Mouse (Mus musculus) intestine, embryonic 16.5 days (tissue): Measurements from ENCODE around the gene Plekha6. TPM values are rescaled to one million over a fixed set of nuclear protein-coding genes. Genes with fewer than 3 reads are reported as not detected.

Source experiments
- ATAC-seq: fragments of 200-750 bp; cut with Nextera tagmentation; 2 replicates; pipeline ENCODE4 v1.8.0; 2017; ENCODE audit warnings: moderate TSS enrichment, moderate library complexity
- H3K27ac ChIP-seq: fragments of 300-500 bp; sonication (generic); 2 replicates; pipeline ENCODE4 v1.5.1; 2014; ENCODE audit warnings: mild to moderate bottlenecking, low read length
- H3K27me3 ChIP-seq: fragments of 300-500 bp; sonication (generic); replicated peaks from 2 replicates; pipeline ENCODE4 v1.6.1; 2014; ENCODE audit warnings: low read length, control low read depth, mixed read lengths; ENCODE audit not compliant: control insufficient read depth, insufficient read depth
- H3K36me3 ChIP-seq: fragments of 300-500 bp; sonication (generic); 2 replicates; pipeline ENCODE4 v1.6.1; 2014; ENCODE audit warnings: low read length, control low read depth; ENCODE audit not compliant: control insufficient read depth, insufficient read depth
- H3K4me1 ChIP-seq: fragments of 300-500 bp; sonication (generic); 2 replicates; pipeline ENCODE4 v1.6.1; 2014; ENCODE audit warnings: low read length, control low read depth, mixed read lengths; ENCODE audit not compliant: control insufficient read depth, insufficient read depth
- H3K4me2 ChIP-seq: fragments of 300-500 bp; sonication (generic); 2 replicates; pipeline ENCODE4 v1.6.1; 2014; ENCODE audit warnings: low read depth, low read length, control low read depth
- H3K4me3 ChIP-seq: fragments of 300-500 bp; sonication (generic); 2 replicates; pipeline ENCODE4 v1.5.1; 2014; ENCODE audit warnings: mild to moderate bottlenecking, low read length
- H3K9ac ChIP-seq: fragments of 300-500 bp; sonication (generic); 2 replicates; pipeline ENCODE4 v1.6.1; 2014; ENCODE audit warnings: low read depth, low read length
- H3K9me3 ChIP-seq: fragments of 300-500 bp; sonication (generic); 2 replicates; pipeline ENCODE4 v1.6.1; 2016; ENCODE audit warnings: low read length, control low read depth; ENCODE audit not compliant: control insufficient read depth
- WGBS: fragments of 180-500 bp; shearing (Covaris S2); extraction: QIAGEN DNeasy Blood & Tissue Kit; methylation state at CpG from one replicate; pipeline ENCODE4 v1.1.7; 2014; 5-methylcytosine and 5-hydroxymethylcytosine counted together
- polyA plus RNA-seq: library from polyadenylated mRNA; unstranded; fragments of >200 nt; fragmentation: Nextera tagmentation; extraction: Ambion mirVana; gene quantifications from 2 replicates; pipeline ENCODE4 v1.2.1, GENCODE M21; 2015

Plekha6 gene
- polyA plus RNA-seq, result 10.6 and 11.0 TPM in 2 replicates

- Histone ChIP-seq H3K9ac (peak within 1 kb of the TSS; percentile 78), H3K4me3 (peak within 1 kb of the TSS; percentile 67), H3K4me2 (peak within 1 kb of the TSS; percentile 93), H3K27me3 (peaks cover 15% of the 10 kb centered on the region; the same call in 1 of the 2 replicates), H3K9me3 (no peaks in the 10 kb centered on the region), H3K36me3 (no peaks in the 10 kb centered on the region), H3K27ac (peak within 1 kb of the TSS; percentile 89), H3K4me1 (peaks cover 20% of the 10 kb centered on the region)
- ATAC-seq, result peak; percentile 45
- WGBS, result under 1% methylated on average over 68 of the region's 68 CpGs
Measured at GRCm38 (mm10) chr1:133163820-133164431, at the start of gene Plekha6. TSS of gene Plekha6 (plus strand) at chr1:133164210.

- H3K27ac ChIP-seq, result no peak overlapping the region
- H3K27me3 ChIP-seq, result no peaks in the 10 kb centered on the region
- 89% methylated on average over 4 of the region's 4 CpGs for WGBS
- no peaks in the 10 kb centered on the region for H3K9me3 ChIP-seq
- ATAC-seq, result no peak
- no peak overlapping the region for H3K4me2 ChIP-seq
- H3K36me3 ChIP-seq, result no peaks in the 10 kb centered on the region; the same call in 1 of the 2 replicates
- H3K9ac ChIP-seq, result no peak overlapping the region
- H3K4me3 ChIP-seq, result no peak overlapping the region
- peaks cover 11% of the 10 kb centered on the region for H3K4me1 ChIP-seq
Measured at GRCm38 (mm10) chr1:133116108-133116507, 47.9 kb upstream of the Plekha6 start.

DNA sequence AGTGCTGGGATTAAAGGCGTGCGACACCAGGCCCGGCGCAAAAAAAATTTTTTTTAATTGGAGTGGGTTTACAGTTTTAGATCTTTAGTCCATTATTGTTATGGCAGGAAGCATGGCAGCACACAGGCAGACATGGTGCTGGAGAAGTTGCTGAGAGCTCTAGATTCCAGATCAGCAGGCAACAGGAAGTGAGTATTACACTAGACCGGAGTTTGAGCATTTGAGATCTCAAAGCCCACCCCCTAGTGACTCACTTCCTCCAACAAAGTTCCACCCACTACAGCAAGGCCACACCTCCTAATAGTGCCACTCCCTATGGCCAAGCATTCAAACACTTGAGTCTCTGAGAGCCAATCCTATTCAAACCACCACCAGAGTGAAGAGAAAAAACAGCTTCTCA, 45.9 kb upstream of the Plekha6 start:
- peak overlapping the region; percentile 1; the same call in 1 of the 2 replicates for H3K27ac ChIP-seq
- no peaks in the 10 kb centered on the region for H3K9me3 ChIP-seq
- ATAC-seq, result peak; percentile 42; the same call in 1 of the 2 replicates
- H3K9ac ChIP-seq, result no peak overlapping the region
- H3K4me2 ChIP-seq, result no peak overlapping the region
- peaks cover 15% of the 10 kb centered on the region for H3K4me1 ChIP-seq
- H3K4me3 ChIP-seq, result no peak overlapping the region
- no peaks in the 10 kb centered on the region for H3K27me3 ChIP-seq
- 86% methylated on average over 5 of the region's 5 CpGs for WGBS
- no peaks in the 10 kb centered on the region; the same call in 1 of the 2 replicates for H3K36me3 ChIP-seq

GRCm38 (mm10) chr1:133118844-133119243, 45.2 kb upstream of the Plekha6 start:
- H3K27ac ChIP-seq, result peak overlapping the region; percentile 4; the same call in 1 of the 2 replicates
- ATAC-seq, result peak; percentile 84
- 57% methylated on average over 3 of the region's 3 CpGs for WGBS

DNA sequence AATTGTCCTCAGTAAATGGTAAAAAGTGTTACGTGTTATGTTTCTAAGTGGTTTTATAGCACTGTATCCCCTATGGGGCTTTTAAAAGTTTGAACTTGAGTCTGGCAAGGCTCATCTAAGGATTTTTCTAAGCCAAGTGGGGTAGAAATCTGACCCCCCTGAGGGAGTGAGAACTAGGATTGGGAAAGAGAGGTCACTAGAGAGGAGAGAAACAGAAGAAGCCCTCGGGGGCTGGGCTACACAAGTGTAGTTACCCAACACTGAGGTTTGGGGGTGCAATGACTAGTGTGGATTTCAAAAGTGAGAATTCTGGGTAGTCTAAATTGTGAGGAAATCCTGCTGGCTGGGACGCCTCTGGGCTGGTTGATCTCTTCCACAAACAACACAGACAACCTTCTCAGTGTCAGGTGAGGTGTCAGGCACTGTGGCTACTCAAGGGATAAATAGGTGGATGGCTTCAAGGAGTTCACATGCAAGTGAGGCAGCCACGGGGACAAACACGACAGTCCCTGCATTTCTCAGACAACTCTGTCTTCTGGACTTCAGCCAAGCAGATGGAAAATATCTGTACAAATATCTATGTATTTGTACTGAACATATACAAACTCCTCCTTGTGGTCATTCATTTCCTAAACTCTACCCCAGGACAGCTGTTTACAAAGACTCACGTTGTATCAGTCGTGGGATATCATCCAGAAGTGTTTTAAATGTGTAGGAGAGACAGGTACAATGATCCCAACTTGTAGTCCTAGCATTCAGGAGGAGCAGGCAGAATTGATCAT, 43.9 kb upstream of the Plekha6 start:
- Histone ChIP-seq H3K27me3 (no peaks in the 10 kb centered on the region), H3K4me3 (no peak overlapping the region), H3K27ac (peak overlapping the region; percentile 62), H3K9me3 (no peaks in the 10 kb centered on the region), H3K36me3 (no peaks in the 10 kb centered on the region; the same call in 1 of the 2 replicates), H3K4me1 (peaks cover 22% of the 10 kb centered on the region), H3K4me2 (no peak overlapping the region), H3K9ac (no peak overlapping the region)
- no peak for ATAC-seq
- WGBS, result 39% methylated on average over 7 of the region's 7 CpGs

More at GRCm38 (mm10) chr1:133118844-133119243, 45.2 kb upstream of the Plekha6 start:
- Histone ChIP-seq H3K9me3 (no peaks in the 10 kb centered on the region), H3K4me2 (no peak overlapping the region), H3K27me3 (no peaks in the 10 kb centered on the region), H3K4me1 (peaks cover 19% of the 10 kb centered on the region), H3K9ac (no peak overlapping the region), H3K36me3 (no peaks in the 10 kb centered on the region; the same call in 1 of the 2 replicates), H3K4me3 (no peak overlapping the region)

GRCm38 (mm10) chr1:133121246-133121645, 42.8 kb upstream of the Plekha6 start:
- Histone ChIP-seq H3K27ac (no peak overlapping the region), H3K4me2 (no peak overlapping the region), H3K4me3 (no peak overlapping the region), H3K27me3 (no peaks in the 10 kb centered on the region), H3K4me1 (peaks cover 22% of the 10 kb centered on the region), H3K9ac (no peak overlapping the region), H3K9me3 (no peaks in the 10 kb centered on the region), H3K36me3 (no peaks in the 10 kb centered on the region)
- no peak for ATAC-seq
- 52% methylated on average over 6 of the region's 6 CpGs for WGBS

- Histone ChIP-seq H3K36me3 (no peaks in the 10 kb centered on the region), H3K9ac (no peak overlapping the region), H3K4me2 (no peak overlapping the region), H3K4me3 (no peak overlapping the region), H3K9me3 (no peaks in the 10 kb centered on the region), H3K4me1 (peaks cover 24% of the 10 kb centered on the region), H3K27me3 (no peaks in the 10 kb centered on the region), H3K27ac (peak overlapping the region; percentile 69)
- 51% methylated on average over 6 of the region's 6 CpGs for WGBS
- peak; percentile 83 for ATAC-seq
Measured at GRCm38 (mm10) chr1:133124137-133124536, 39.9 kb upstream of the Plekha6 start.

DNA sequence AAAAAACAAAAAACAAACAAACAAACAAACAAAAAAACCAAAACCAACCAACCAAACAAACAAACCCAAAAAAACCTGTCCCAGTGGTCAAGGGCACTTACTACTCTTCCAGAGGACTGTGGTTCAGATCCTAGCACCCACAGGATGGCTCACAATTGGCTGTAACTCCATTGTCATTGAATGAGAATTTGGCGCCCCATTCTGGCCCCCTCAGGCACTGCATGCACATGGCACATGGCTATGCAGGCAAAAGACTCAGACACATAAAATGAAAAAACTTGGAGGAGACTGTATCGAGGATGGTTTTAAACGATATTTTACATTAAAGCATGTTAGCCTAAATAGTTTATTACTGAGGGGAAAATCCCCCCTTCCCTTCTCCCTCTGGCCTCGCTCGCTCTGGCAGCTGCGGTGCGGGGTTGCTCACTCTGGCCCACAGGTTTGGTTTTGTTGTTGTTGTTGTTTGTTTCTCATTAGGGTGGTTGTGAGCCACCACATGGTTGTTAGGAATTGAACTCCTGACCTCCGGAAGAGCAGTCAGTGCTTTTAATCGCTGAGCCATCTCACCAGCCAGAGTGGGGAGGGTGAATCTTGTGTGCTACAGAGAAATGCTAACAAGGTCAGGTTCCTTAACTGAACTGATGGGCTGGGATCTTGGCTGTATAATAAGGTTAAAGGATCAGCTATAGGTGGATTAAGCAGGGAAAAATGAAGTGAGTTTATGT, 38.2 kb upstream of the Plekha6 start:
- H3K9me3 ChIP-seq, result no peaks in the 10 kb centered on the region
- peaks cover 17% of the 10 kb centered on the region; the same call in 1 of the 2 replicates for H3K4me1 ChIP-seq
- H3K27me3 ChIP-seq, result no peaks in the 10 kb centered on the region
- no peak overlapping the region for H3K4me2 ChIP-seq
- no peak overlapping the region for H3K27ac ChIP-seq
- H3K9ac ChIP-seq, result no peak overlapping the region
- no peak for ATAC-seq
- H3K4me3 ChIP-seq, result no peak overlapping the region
- WGBS, result 86% methylated on average over 9 of the region's 9 CpGs
- no peaks in the 10 kb centered on the region for H3K36me3 ChIP-seq

GRCm38 (mm10) chr1:133126365-133126740, 37.7 kb upstream of the Plekha6 start:
- H3K9ac ChIP-seq, result no peak overlapping the region
- H3K27me3 ChIP-seq, result no peaks in the 10 kb centered on the region
- no peak for ATAC-seq
- peaks cover 13% of the 10 kb centered on the region; the same call in 1 of the 2 replicates for H3K4me1 ChIP-seq
- no peak overlapping the region for H3K4me2 ChIP-seq
- H3K27ac ChIP-seq, result no peak overlapping the region
- 68% methylated on average over 4 of the region's 4 CpGs for WGBS
- H3K36me3 ChIP-seq, result no peaks in the 10 kb centered on the region
- H3K9me3 ChIP-seq, result no peaks in the 10 kb centered on the region
- H3K4me3 ChIP-seq, result no peak overlapping the region
